Comparison of ENCODE assay signal across 10 mouse cellular contexts in the genomic region with DNA sequence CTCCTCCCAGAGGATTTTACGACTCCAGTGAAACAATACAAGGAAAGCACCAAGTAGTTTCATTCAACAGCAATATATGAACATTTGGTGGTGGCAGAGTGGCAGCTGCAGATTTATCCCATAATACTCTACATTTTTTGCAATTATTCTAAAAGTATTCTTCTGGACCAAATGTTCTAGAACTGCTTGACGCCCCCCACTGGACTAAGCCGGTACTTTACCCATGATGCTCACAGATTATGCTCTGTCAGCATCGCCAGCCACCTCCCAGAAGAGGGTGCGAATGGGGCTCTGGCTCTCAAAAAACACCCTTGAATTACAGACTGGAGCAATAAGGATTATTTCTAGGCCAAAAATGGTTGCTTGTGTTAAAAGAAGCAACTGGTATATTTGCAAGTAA. TPM values are rescaled to one million over a fixed set of nuclear protein-coding genes. Genes with fewer than 3 reads are reported as not detected.
A peak's percentile ranks its signal among the peaks of the same experiment; 100 is the strongest.
DNase-seq lines count a peak whose midpoint lies in the region; ATAC-seq and TF ChIP-seq lines count a peak whose summit lies in the region.
"Had no signal": no experiment of that assay in that cellular context is flagged by ENCODE, and none has a peak within 500 bp of the region (broad histone marks: within the 10 kb centered on the region; RNA-seq: fewer than 3 reads in every experiment).

No protein-coding gene starts in this region.

- TF ChIP-seq POLR2A in MEL (IDR thresholded peaks at IDR 0.05; ENCODE audit: control insufficient read depth in 1 of 2, insufficient read depth in 1 of 2, low read depth in 1 of 2, low read length in 2 of 2, poor library complexity in 1 of 2), result no peak

- no peak for TF ChIP-seq EP300 in MEL (IDR thresholded peaks at IDR 0.05; ENCODE audit: low read depth in 1 of 2, low read length in 2 of 2)

- H3K27me3 ChIP-seq in forebrain, postnatal 0 days (ENCODE audit: insufficient read depth, low read length), result no peaks in the 10 kb centered on the region
- H3K27me3 ChIP-seq in forebrain, embryonic 10.5 days (ENCODE audit: poor library complexity, severe bottlenecking), result no peaks in the 10 kb centered on the region
- no peaks in the 10 kb centered on the region for H3K27me3 ChIP-seq in MEL (ENCODE audit: control insufficient read depth in 1 of 2, insufficient read depth in 2 of 2, low read length in 2 of 2)
- H3K27me3 ChIP-seq: limb, embryonic 15.5 days had no signal

- no peaks in the 10 kb centered on the region for H3K9me3 ChIP-seq in forebrain, postnatal 0 days (ENCODE audit: low read length)
- no peaks in the 10 kb centered on the region for H3K9me3 ChIP-seq in forebrain, embryonic 10.5 days
- H3K9me3 ChIP-seq in MEL (replicated peaks; ENCODE audit: insufficient read depth, low read length), result no peaks in the 10 kb centered on the region
- H3K9me3 ChIP-seq: limb, embryonic 15.5 days had no signal

- H3K79me2 ChIP-seq in MEL (ENCODE audit: control insufficient read depth, insufficient read depth, low read length, poor library complexity), result no peaks in the 10 kb centered on the region

- peak; percentile 54 for TF ChIP-seq CTCF in forebrain, postnatal 0 days (IDR thresholded peaks at IDR 0.05; ENCODE audit: low read depth)
- peak; percentile 35 to 36 (median 35) for TF ChIP-seq CTCF in MEL (IDR thresholded peaks at IDR 0.05 in 2 of 3, conservative IDR thresholded peaks at IDR 0.05 in 1 of 3; ENCODE audit: control insufficient read depth in 1 of 3, insufficient read depth in 1 of 3, low read depth in 2 of 3, low read length in 3 of 3, poor library complexity in 1 of 3, severe bottlenecking in 1 of 3)

- H3K9ac ChIP-seq in forebrain, postnatal 0 days, result no peak overlapping the region
- H3K9ac ChIP-seq in MEL (ENCODE audit: control insufficient read depth, low read depth, low read length, poor library complexity, severe bottlenecking), result no peak overlapping the region
- H3K9ac ChIP-seq: limb, embryonic 15.5 days had no signal

- no peak overlapping the region for H3K27ac ChIP-seq in forebrain, postnatal 0 days (ENCODE audit: low read depth, low read length)
- no peak overlapping the region for H3K27ac ChIP-seq in forebrain, embryonic 10.5 days
- no peak overlapping the region for H3K27ac ChIP-seq in MEL (ENCODE audit: control insufficient read depth, low read depth, low read length)
- H3K27ac ChIP-seq: limb, embryonic 15.5 days had no signal

- WGBS in forebrain, postnatal 0 days, result 49% methylated on average over 5 of the region's 5 CpGs
- WGBS in forebrain, embryonic 10.5 days, result 63% methylated on average over 5 of the region's 5 CpGs

- DNase-seq in forebrain, postnatal 0 days, result peak; percentile 66
- no peak for DNase-seq in forebrain, embryonic 10.5 days (ENCODE audit: extremely low spot score, low spot score)
- DNase-seq in lung, postnatal 10 days, result peak; percentile 16
- DNase-seq in lung, adult 18-20 months, result no peak
- DNase-seq in MEL (ENCODE audit: low read depth, low spot score), result no peak
- peak; percentile 67 to 70 for DNase-seq in layer of hippocampus, postnatal 10 days (ENCODE audit: low spot score in 2 of 2)
- no peak for DNase-seq in gastrocnemius, adult 18-20 months (ENCODE audit: low spot score)
- DNase-seq: gastrocnemius, postnatal 36 days had no signal

- H3K36me3 ChIP-seq in forebrain, postnatal 0 days (ENCODE audit: insufficient read depth), result no peaks in the 10 kb centered on the region
- no peaks in the 10 kb centered on the region for H3K36me3 ChIP-seq in forebrain, embryonic 10.5 days (replicated peaks)
- H3K36me3 ChIP-seq in MEL (ENCODE audit: control insufficient read depth in 1 of 2, insufficient read depth in 2 of 2, low read length in 2 of 2), result peaks cover 0 to 6% of the 10 kb centered on the region in 2 experiments; a peak in 3 of 4 replicates
- H3K36me3 ChIP-seq: limb, embryonic 15.5 days had no signal

- H3K4me3 ChIP-seq in forebrain, postnatal 0 days (ENCODE audit: low read depth, low read length), result no peak overlapping the region
- H3K4me3 ChIP-seq in forebrain, embryonic 10.5 days, result no peak overlapping the region
- H3K4me3 ChIP-seq in MEL (ENCODE audit: control insufficient read depth in 1 of 2, insufficient read depth in 1 of 2, low read depth in 2 of 2, low read length in 2 of 2), result no peak overlapping the region
- H3K4me3 ChIP-seq: limb, embryonic 15.5 days had no signal

- no peak overlapping the region for H3K4me2 ChIP-seq in forebrain, postnatal 0 days (ENCODE audit: low read depth)
- H3K4me2 ChIP-seq: limb, embryonic 15.5 days had no signal

- H3K4me1 ChIP-seq in forebrain, postnatal 0 days (ENCODE audit: insufficient read depth), result no peaks in the 10 kb centered on the region
- H3K4me1 ChIP-seq in forebrain, embryonic 10.5 days, result peaks cover 4% of the 10 kb centered on the region
- peaks cover 7 to 9% of the 10 kb centered on the region in 2 experiments; a peak in 3 of 4 replicates for H3K4me1 ChIP-seq in MEL (ENCODE audit: control insufficient read depth in 1 of 2, insufficient read depth in 2 of 2, low read length in 2 of 2)
- H3K4me1 ChIP-seq: limb, embryonic 15.5 days had no signal

- no peak; the same call in 1 of the 2 replicates for TF ChIP-seq RAD21 in MEL (IDR thresholded peaks at IDR 0.05; ENCODE audit: low read depth, low read length)

- peak; percentile 63 for ATAC-seq in forebrain, postnatal 0 days
- ATAC-seq in frontal cortex, adult (ENCODE audit: low TSS enrichment), result no peak

TF ChIP-seq in MEL, 35 proteins besides CTCF, POLR2A, EP300 and RAD21:
- TF ChIP-seq ELF1 (IDR thresholded peaks at IDR 0.05; ENCODE audit: low read depth, low read length) (no peak), TBP (IDR thresholded peaks at IDR 0.05; ENCODE audit: low read depth, low read length) (no peak), TAL1 (IDR thresholded peaks at IDR 0.05; ENCODE audit: low read length) (no peak), SMC3 (IDR thresholded peaks at IDR 0.05; ENCODE audit: low read depth, low read length) (no peak; the same call in 1 of the 2 replicates), CHD1 (IDR thresholded peaks at IDR 0.05; ENCODE audit: low read depth, low read length) (no peak), BHLHE40 (IDR thresholded peaks at IDR 0.05; ENCODE audit: borderline replicate concordance, low read depth, low read length) (no peak)

RNA-seq across cellular contexts. Expression of a gene that starts 8.2 kb away (rescaled TPM):
- 38.1 and 45.0 TPM in 2 replicates for total RNA-seq in forebrain, postnatal 0 days (2014; rRNA removed)
- polyA plus RNA-seq in forebrain, postnatal 0 days (2015; fragmentation: Nextera tagmentation; extraction: Ambion mirVana), result 6.5 and 9.6 TPM in 2 replicates
- polyA plus RNA-seq in forebrain, embryonic 10.5 days (2016; fragmentation: Nextera tagmentation; extraction: Ambion mirVana), result 1.0 and 1.2 TPM in 2 replicates
- 2.9 and 4.3 TPM in 2 replicates for total RNA-seq in MEL (2012; rRNA removed)
- 1 to 10 TPM in 1 of 2 experiments, not detected in 1; 6.4 TPM for polyA plus RNA-seq in MEL (2012; ENCODE audit: insufficient read depth in 1 of 2, insufficient read length in 2 of 2, low read depth in 1 of 2, low replicate concordance in 2 of 2, missing spikeins in 1 of 2)
- total RNA-seq in layer of hippocampus, postnatal 10 days (2021), result 10 to 100 TPM; 68.2 to 69.5 TPM
- total RNA-seq in gastrocnemius, adult 18-20 months (2021), result 1 to 10 TPM; 5.1 to 5.3 TPM

Comparison
In these comparisons a context has a peak if more than half of its experiments do, and no peak if none do; other contexts are left out.
1. DNase-seq: peak in forebrain, postnatal 0 days (single experiment), lung, postnatal 10 days (single experiment) and layer of hippocampus, postnatal 10 days (2 of 2); none in forebrain, embryonic 10.5 days (single experiment), lung, adult 18-20 months (0 of 2), MEL (single experiment) and gastrocnemius, adult 18-20 months (single experiment).